Mouse (Mus musculus) lung, embryonic 16.5 days (tissue): ENCODE measurements around the gene 1700020L24Rik. TPM values are rescaled to one million over a fixed set of nuclear protein-coding genes. Genes with fewer than 3 reads are reported as not detected.

Experiments used
- ATAC-seq: fragments of 200-750 bp; cut with Nextera tagmentation; 2 replicates; pipeline ENCODE4 v1.8.0; 2017; ENCODE audit warnings: low read depth, mild to moderate bottlenecking, moderate library complexity
- H3K27ac ChIP-seq: fragments of 300-500 bp; sonication (generic); 2 replicates; pipeline ENCODE4 v1.5.1; 2014; ENCODE audit warnings: mild to moderate bottlenecking, control low read depth, low read length
- H3K27me3 ChIP-seq: fragments of 300-500 bp; sonication (generic); 2 replicates; pipeline ENCODE4 v1.6.1; 2014; ENCODE audit warnings: low read depth, low read length, mixed read lengths; ENCODE audit not compliant: control insufficient read depth, insufficient read depth
- H3K36me3 ChIP-seq: fragments of 300-500 bp; sonication (generic); 2 replicates; pipeline ENCODE4 v1.6.1; 2014; ENCODE audit warnings: low read length; ENCODE audit not compliant: control insufficient read depth, insufficient read depth
- H3K4me1 ChIP-seq: fragments of 300-500 bp; sonication (generic); replicated peaks from 2 replicates; pipeline ENCODE4 v1.6.1; 2014; ENCODE audit warnings: low read length, mixed read lengths; ENCODE audit not compliant: control insufficient read depth, insufficient read depth
- H3K4me2 ChIP-seq: fragments of 300-500 bp; sonication (generic); 2 replicates; pipeline ENCODE4 v1.6.1; 2014; ENCODE audit warnings: low read depth, low read length, control low read depth
- H3K4me3 ChIP-seq: fragments of 300-500 bp; sonication (generic); 2 replicates; pipeline ENCODE4 v1.5.1; 2014; ENCODE audit warnings: mild to moderate bottlenecking, low read length, control low read depth
- H3K9ac ChIP-seq: fragments of 300-500 bp; sonication (generic); 2 replicates; pipeline ENCODE4 v1.6.1; 2014; ENCODE audit warnings: low read length, control low read depth
- H3K9me3 ChIP-seq: fragments of 300-500 bp; sonication (generic); 2 replicates; pipeline ENCODE4 v1.6.1; 2016; ENCODE audit warnings: low read length; ENCODE audit not compliant: control insufficient read depth
- WGBS: fragments of 180-500 bp; shearing (Covaris S2); extraction: QIAGEN DNeasy Blood & Tissue Kit; methylation state at CpG from one replicate; pipeline ENCODE4 v1.1.7; 2014; 5-methylcytosine and 5-hydroxymethylcytosine counted together
- polyA plus RNA-seq: library from polyadenylated mRNA; unstranded; fragments of >200 nt; fragmentation: Nextera tagmentation; extraction: Ambion mirVana; gene quantifications from 2 replicates; pipeline ENCODE4 v1.2.1, GENCODE M21; 2015

Gene 1700020L24Rik
- 0.39 TPM in 1 of 2 replicates, not detected in the other for polyA plus RNA-seq

GRCm38 (mm10) chr11:83437377-83437776, at the start of gene 1700020L24Rik:
Gene 1700020L24Rik (plus strand): TSS chr11:83437677.
- ATAC-seq: no peak
- WGBS: 77% methylated on average over 1 of the region's 1 CpGs
- H3K9ac ChIP-seq: no peak within 1 kb of the TSS

DNA sequence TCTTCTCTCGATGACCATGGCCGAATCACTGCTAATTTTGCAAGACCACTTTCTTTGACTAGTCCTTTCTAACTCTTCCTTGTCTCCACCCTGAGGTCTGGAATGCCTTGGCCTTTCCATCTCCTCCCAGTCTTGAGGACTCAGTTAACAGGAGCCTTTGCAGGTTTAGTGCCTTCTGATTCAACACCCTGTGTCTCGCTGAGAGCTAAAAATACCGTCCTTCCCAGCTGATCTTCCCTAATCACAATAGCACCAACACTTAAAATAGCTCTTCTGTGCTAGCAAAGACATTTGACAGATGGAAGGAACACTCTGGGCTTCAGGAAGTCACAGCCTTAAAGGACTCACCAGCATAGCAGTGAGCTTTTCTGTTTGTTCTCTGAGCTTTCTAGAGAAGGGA, 44.4 kb upstream of the 1700020L24Rik start:
- Histone ChIP-seq H3K4me2 (no peak overlapping the region), H3K36me3 (peaks cover 13% of the 10 kb centered on the region; the same call in 1 of the 2 replicates), H3K9ac (no peak overlapping the region), H3K27ac (no peak overlapping the region), H3K4me1 (no peaks in the 10 kb centered on the region), H3K9me3 (no peaks in the 10 kb centered on the region), H3K27me3 (no peaks in the 10 kb centered on the region), H3K4me3 (no peak overlapping the region)
- WGBS: 86% methylated on average over 4 of the region's 4 CpGs
- ATAC-seq: no peak

More at GRCm38 (mm10) chr11:83437377-83437776, at the start of gene 1700020L24Rik:
- H3K4me1 ChIP-seq: 0 out of 2 replicates have a peak, but pooled peaks cover 2% of the 10 kb centered on the region
- no peaks in the 10 kb centered on the region for H3K9me3 ChIP-seq
- peaks cover 15% of the 10 kb centered on the region for H3K27me3 ChIP-seq
- H3K36me3 ChIP-seq: no peaks in the 10 kb centered on the region
- no peak within 1 kb of the TSS for H3K4me2 ChIP-seq
- no peak within 1 kb of the TSS for H3K27ac ChIP-seq
- H3K4me3 ChIP-seq: no peak within 1 kb of the TSS

DNA sequence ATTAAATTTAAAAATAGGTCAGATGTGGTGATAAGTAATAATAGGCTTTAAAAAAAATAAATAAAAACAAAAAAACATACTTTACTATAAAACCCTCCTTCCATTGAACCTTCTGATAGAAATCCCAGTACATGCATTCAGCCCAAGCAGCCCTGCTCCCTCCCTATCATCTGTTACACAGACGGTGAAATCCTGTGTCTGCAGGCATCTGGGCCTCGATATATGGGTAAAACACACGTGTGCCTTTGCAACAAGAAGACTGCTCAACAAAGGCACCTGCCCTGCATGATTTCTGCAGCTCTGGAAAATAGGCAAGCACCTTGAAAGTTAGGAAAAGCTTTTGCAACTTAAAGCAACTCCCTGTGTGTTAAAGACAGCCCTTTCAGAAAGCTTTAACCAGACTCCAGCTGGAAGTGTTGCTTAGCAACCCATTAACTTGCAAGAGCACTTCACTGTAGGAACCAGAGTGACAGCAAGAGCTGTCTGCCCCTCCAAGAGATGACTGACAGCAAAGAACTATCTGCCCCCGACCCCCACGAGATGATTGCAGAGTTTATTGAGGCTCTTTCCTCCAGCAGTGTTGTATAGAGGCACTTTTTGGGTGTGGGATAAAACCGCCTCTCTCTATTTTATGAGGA, 42.6 kb upstream of the 1700020L24Rik start:
- Histone ChIP-seq H3K9ac (no peak overlapping the region), H3K36me3 (peaks cover 16% of the 10 kb centered on the region), H3K27me3 (no peaks in the 10 kb centered on the region), H3K27ac (no peak overlapping the region), H3K4me2 (no peak overlapping the region), H3K4me1 (no peaks in the 10 kb centered on the region), H3K4me3 (no peak overlapping the region), H3K9me3 (no peaks in the 10 kb centered on the region)
- WGBS: 46% methylated on average over 6 of the region's 6 CpGs
- ATAC-seq: no peak

- Histone ChIP-seq H3K27ac (no peak overlapping the region), H3K9ac (no peak overlapping the region), H3K4me2 (no peak overlapping the region), H3K27me3 (no peaks in the 10 kb centered on the region), H3K9me3 (no peaks in the 10 kb centered on the region), H3K36me3 (peaks cover 14% of the 10 kb centered on the region), H3K4me3 (no peak overlapping the region), H3K4me1 (no peaks in the 10 kb centered on the region)
- ATAC-seq: no peak
- WGBS: 78% methylated on average over 7 of the region's 7 CpGs
Measured at GRCm38 (mm10) chr11:83397626-83398025, 39.9 kb upstream of the 1700020L24Rik start.

DNA sequence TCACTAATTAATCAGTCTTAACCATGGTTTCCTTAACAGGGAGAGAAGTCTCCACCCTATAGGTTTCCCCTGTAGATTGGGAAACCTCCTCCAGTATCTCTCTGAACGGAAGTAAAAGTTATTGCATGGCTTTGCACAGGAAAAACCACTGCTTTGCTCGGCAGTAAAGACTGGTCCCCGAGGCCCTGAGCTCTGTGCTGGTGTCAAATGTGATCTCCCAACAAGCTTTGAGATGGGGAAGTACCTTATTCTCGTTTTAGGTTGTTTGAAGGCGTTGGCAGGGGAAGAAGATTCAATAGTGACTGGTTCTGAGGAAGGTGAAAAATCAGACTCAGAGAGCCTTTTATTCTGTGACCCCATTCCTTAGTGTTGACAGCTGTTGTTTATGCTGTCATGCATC, 38.8 kb upstream of the 1700020L24Rik start:
- peaks cover 17% of the 10 kb centered on the region for H3K36me3 ChIP-seq
- no peak for ATAC-seq
- 72% methylated on average over 5 of the region's 5 CpGs for WGBS

DNA sequence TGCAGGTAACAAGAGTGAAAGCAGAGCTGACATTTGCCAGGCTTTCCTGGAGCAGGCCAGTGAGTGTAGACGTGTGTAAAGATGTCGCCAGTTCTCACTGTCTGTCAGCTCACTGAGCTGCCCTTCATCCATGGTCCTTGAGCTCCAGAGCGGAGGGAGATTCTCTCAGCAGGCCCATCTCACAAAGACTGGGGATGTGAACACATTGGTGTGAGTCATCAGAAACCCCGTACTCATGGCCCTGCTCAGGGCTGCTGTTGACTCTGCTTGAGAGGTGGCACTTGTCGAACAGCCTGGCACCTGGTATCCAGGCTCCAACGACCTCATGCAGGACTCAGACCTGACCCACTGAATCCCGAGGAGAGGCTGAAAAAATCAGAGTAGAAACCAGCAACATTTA, 33.7 kb upstream of the 1700020L24Rik start:
- 66% methylated on average over 7 of the region's 7 CpGs for WGBS
- H3K4me2 ChIP-seq: no peak overlapping the region
- H3K27me3 ChIP-seq: no peaks in the 10 kb centered on the region
- no peak overlapping the region for H3K27ac ChIP-seq
- no peak overlapping the region for H3K4me3 ChIP-seq
- ATAC-seq: no peak
- no peaks in the 10 kb centered on the region for H3K9me3 ChIP-seq
- no peaks in the 10 kb centered on the region for H3K4me1 ChIP-seq
- peaks cover 13% of the 10 kb centered on the region for H3K36me3 ChIP-seq
- no peak overlapping the region for H3K9ac ChIP-seq

More for the DNA sequence above, 38.8 kb upstream of the 1700020L24Rik start:
- no peaks in the 10 kb centered on the region for H3K27me3 ChIP-seq
- no peaks in the 10 kb centered on the region for H3K9me3 ChIP-seq
- no peak overlapping the region for H3K27ac ChIP-seq
- no peak overlapping the region for H3K4me2 ChIP-seq
- no peak overlapping the region for H3K4me3 ChIP-seq
- no peak overlapping the region for H3K9ac ChIP-seq
- no peaks in the 10 kb centered on the region for H3K4me1 ChIP-seq

GRCm38 (mm10) chr11:83406391-83406790, 31.1 kb upstream of the 1700020L24Rik start:
- Histone ChIP-seq H3K36me3 (peaks cover 10% of the 10 kb centered on the region; the same call in 1 of the 2 replicates), H3K27ac (no peak overlapping the region), H3K27me3 (peaks cover 2% of the 10 kb centered on the region; the same call in 1 of the 2 replicates), H3K4me1 (0 out of 2 replicates have a peak, but pooled peaks cover 7% of the 10 kb centered on the region), H3K4me3 (no peak overlapping the region), H3K9ac (no peak overlapping the region), H3K4me2 (no peak overlapping the region), H3K9me3 (no peaks in the 10 kb centered on the region)
- WGBS: 46% methylated on average over 3 of the region's 3 CpGs
- ATAC-seq: no peak

DNA sequence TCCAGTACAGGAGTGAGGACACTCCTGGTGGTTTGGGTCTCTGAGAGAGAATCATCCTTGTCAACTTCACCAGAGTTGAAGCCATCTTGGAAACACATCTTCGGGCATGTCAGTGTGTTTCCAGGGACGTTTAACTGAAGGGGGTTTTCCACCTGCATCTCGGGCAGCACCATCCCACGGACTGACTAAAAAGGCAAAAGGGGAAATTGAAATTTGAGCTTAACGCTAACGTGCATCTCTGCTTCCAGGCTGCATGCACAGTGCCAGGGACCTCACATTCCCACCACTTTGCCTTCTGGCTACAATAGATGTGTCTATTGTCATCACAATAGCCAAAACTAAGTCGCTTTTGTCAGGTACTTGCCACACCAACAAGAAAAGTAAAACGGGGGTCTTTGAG, 29.2 kb upstream of the 1700020L24Rik start:
- Histone ChIP-seq H3K4me1 (0 out of 2 replicates have a peak, but pooled peaks cover 7% of the 10 kb centered on the region), H3K9ac (no peak overlapping the region), H3K27ac (no peak overlapping the region), H3K9me3 (no peaks in the 10 kb centered on the region), H3K27me3 (peaks cover 2% of the 10 kb centered on the region; the same call in 1 of the 2 replicates), H3K36me3 (no peaks in the 10 kb centered on the region), H3K4me3 (no peak overlapping the region), H3K4me2 (no peak overlapping the region)
- WGBS: 30% methylated on average over 8 of the region's 8 CpGs
- ATAC-seq: no peak

GRCm38 (mm10) chr11:83409087-83409754, 28.3 kb upstream of the 1700020L24Rik start, which contains the start of gene Rasl10b:
Gene Rasl10b (plus strand): TSS chr11:83409137.
- Histone ChIP-seq H3K9ac (peak within 1 kb of the TSS; percentile 69), H3K27ac (no peak within 1 kb of the TSS)
- ATAC-seq: peak; percentile 66

More at GRCm38 (mm10) chr11:83409087-83409754, 28.3 kb upstream of the 1700020L24Rik start, which contains the start of gene Rasl10b:
- H3K4me3 ChIP-seq: peak within 1 kb of the TSS; percentile 72
- peak within 1 kb of the TSS; percentile 99 for H3K4me2 ChIP-seq
- under 1% methylated on average over 33 of the region's 44 CpGs for WGBS
- 0 out of 2 replicates have a peak, but pooled peaks cover 7% of the 10 kb centered on the region for H3K4me1 ChIP-seq
- H3K36me3 ChIP-seq: no peaks in the 10 kb centered on the region
- peaks cover 2% of the 10 kb centered on the region; the same call in 1 of the 2 replicates for H3K27me3 ChIP-seq
- no peaks in the 10 kb centered on the region for H3K9me3 ChIP-seq
